Mouse (Mus musculus): ENCODE results near the gene Sh3bp4. TPM values are rescaled to one million over a fixed set of nuclear protein-coding genes. Genes with fewer than 3 reads are reported as not detected.

Gene Sh3bp4
- polyA plus RNA-seq, 1 experiment from 2014 or later = 18.4 TPM

GRCm38 (mm10) chr1:89193576-89193975 lies 123.4 kb downstream of the Sh3bp4 start:
- Histone ChIP-seq H3K4me2 (no peak overlapping the region), H3K9ac (no peak overlapping the region), H3K27ac (no peak overlapping the region), H3K27me3 (replicated peaks) (no peaks in the 10 kb centered on the region), H3K4me3 (replicated peaks) (no peak overlapping the region), H3K9me3 (no peaks in the 10 kb centered on the region), H3K36me3 (no peaks in the 10 kb centered on the region), H3K4me1 (peaks cover 10% of the 10 kb centered on the region; the same call in 1 of the 2 replicates)
- ATAC-seq (ENCODE audit: insufficient read depth, low FRiP score, low read depth) = no peak
- WGBS = 73% methylated on average over 7 of the region's 7 CpGs

- Histone ChIP-seq H3K9ac (no peak overlapping the region), H3K4me2 (no peak overlapping the region), H3K4me1 (peaks cover 4% of the 10 kb centered on the region; the same call in 1 of the 2 replicates), H3K27me3 (replicated peaks) (no peaks in the 10 kb centered on the region), H3K9me3 (no peaks in the 10 kb centered on the region), H3K36me3 (no peaks in the 10 kb centered on the region), H3K4me3 (replicated peaks) (no peak overlapping the region), H3K27ac (no peak overlapping the region)
- WGBS = 53% methylated on average over 12 of the region's 12 CpGs
- ATAC-seq (ENCODE audit: insufficient read depth, low FRiP score, low read depth) = peak; percentile 70
These were observed 125.9 kb downstream of the Sh3bp4 start for GRCm38 (mm10) chr1:89195827-89196712.

Data from stomach, embryonic 15.5 days (tissue).